Mouse (Mus musculus) lung, postnatal 14 days (tissue): ENCODE data around the gene Cyb561a3.
"Not testable (repeated sequence)": the region's sequence is repeated elsewhere in the genome, so short reads cannot be mapped to it uniquely, and the experiment has no call there.

Source experiments
- DNase-seq: peaks from one replicate; pipeline ENCODE4 v3.0.0; 2021

The Cyb561a3 gene

DNA sequence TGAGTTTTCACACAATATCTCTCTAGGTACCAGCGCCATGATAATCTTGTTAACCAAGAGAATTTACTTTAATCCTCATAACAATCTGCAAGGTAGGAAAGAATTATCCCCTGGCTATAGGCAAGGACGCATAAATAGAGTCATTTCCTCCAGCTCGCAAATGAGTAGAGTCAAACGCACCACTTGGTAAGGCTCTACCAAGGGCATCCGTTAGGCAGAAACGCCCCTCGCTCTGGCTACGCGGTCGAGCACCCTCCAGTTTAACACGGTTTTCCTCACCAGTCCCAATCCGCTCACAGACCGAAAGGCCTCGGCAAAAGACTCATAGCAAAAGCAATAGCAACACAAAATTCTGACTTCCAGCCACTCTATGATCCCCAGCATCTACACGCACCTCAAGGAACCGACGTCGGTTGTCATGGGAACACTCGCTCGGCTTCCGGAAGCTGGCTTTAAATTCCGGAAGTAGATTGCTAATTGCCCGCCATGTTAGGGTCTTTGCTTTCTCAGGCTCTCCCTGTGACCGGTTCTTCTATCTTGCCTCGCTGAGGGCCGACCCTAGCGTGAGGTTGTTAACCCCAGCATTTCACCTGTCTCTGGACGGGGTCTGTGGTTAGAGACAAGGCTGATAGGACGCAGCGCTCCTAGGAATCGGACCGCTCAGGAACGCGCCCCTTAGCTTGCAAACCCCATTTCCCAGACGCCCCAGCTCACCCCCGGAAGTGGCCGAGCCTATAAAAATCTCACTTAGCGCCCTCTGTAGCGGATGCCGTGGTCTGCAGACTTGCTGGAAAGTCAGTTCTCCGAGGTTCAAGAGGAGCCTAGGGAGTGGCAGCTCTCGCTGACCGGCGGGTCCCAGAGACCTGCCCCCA lies at the start of gene Cyb561a3, which contains the start of gene Tmem138:
TSS of gene Cyb561a3 (plus strand) at position 483 of the 872 bp plus-strand sequence.
TSS of gene Tmem138 (minus strand) at position 673 of the 872 bp plus-strand sequence.
- peak; percentile 93 for DNase-seq

DNA sequence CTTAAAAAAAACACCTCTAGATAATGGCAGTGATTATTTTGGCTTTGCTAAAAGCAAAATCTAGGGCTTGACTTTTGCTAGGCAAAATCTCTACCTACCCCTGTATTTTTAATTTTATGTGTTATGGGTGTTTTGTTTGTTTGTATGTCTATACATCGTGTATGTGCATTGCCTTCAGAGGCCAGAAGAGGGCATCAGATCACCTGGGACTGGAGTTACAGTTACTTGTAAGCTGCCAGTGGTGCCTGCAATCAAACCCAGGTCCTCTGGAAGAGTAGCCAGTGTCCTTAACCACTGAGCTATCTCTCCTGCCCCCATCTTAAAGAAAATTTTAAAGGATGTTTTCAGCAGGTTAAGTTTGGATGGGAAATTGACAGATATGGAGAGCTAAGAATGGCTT lies 46.9 kb upstream of the Cyb561a3 start:
- DNase-seq: no peak

GRCm38 (mm10) chr19:10539454-10539853 lies 37.5 kb upstream of the Cyb561a3 start:
- no peak for DNase-seq

- peak; percentile 85 for DNase-seq
These were observed 21.1 kb upstream of the Cyb561a3 start, which contains the start of gene Tmem216 for GRCm38 (mm10) chr19:10555624-10556510. Gene Tmem216, minus strand, starts transcription at chr19:10556238.

DNA sequence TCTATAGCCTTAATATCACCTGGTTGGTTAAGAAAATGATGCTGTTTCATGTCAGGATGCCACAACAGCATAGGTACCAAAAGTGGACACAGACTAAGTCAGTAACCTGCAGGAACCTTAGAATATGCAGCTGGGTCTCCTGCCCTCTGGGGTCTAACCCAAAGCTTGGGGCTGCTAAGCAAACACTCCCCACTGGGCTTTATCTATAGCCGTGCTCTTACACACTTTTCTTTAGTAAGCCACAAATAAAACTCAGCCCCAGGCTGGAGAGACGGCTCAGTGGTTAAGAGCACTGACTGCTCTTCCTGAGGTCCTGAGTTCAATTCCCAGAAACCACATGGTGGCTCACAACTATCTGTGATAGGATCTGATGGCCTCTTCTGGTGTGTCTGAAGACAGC lies 20.0 kb upstream of the Cyb561a3 start:
- DNase-seq: no peak

GRCm38 (mm10) chr19:10557430-10557829 lies 19.5 kb upstream of the Cyb561a3 start:
- no peak for DNase-seq

GRCm38 (mm10) chr19:10557837-10558375 lies 19.1 kb upstream of the Cyb561a3 start:
- not testable (repeated sequence) for DNase-seq

GRCm38 (mm10) chr19:10560108-10560507 lies 16.9 kb upstream of the Cyb561a3 start:
- no peak for DNase-seq

GRCm38 (mm10) chr19:10561558-10562314 lies 15.2 kb upstream of the Cyb561a3 start:
- no peak for DNase-seq

DNA sequence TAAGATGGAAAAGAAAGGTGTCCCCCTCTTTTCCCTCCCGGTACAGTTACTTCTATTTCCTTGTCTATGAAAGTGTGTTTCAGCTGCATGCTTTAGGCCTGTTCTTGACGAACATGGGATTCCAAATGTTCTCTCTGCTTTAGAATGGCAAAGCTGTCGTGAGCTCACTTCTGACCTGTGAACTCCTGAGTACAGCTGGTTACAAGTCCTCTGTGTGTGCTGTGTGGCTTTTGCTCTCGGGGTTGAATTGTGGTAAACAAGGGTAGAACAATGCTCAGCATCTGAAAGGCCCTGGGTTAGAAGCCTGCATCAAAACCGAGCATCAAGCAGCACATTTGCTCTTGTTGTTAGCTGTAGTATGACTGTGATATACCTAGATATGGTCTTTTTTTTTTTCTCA lies 14.6 kb upstream of the Cyb561a3 start:
- DNase-seq: no peak

- no peak for DNase-seq
These were observed 12.7 kb upstream of the Cyb561a3 start for GRCm38 (mm10) chr19:10564278-10564677.

DNA sequence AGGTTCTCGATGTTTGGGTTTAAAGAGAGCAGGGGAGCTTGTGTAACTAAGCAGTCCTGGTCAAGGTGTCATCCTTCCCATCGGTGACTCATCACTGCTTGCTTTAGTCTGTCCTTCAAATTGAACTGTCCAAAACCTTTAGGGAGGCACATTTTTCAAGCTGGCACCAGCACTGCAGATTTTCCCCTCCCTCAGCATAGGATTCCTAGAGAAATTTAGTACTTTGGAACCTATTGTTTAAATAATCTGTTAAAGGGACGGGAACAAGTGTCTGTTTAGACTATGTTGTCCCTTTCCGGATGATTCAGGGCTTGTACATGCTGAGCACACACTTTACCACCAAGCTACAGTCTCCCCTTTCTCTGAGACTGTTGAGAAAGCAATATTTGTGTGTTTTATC lies 11.8 kb upstream of the Cyb561a3 start:
- DNase-seq: no peak

DNA sequence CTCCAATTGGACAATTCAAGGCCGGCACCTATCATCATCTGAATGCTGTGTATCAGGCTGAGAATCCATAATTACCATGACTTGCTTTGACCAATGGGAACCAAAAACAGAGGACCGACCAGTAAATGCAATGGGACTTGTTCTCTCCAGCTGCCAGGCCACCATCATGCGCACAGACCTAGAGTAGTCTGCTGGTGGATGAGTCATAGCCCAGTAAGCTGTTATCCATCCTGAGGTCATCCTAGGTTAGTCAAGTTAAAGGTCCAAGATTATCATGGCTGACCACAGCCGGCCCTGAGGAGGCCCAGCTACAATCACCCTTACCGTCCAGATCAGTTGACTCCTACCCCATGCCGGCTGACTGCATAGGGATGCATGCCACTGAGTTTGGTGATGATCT lies 7.3 kb upstream of the Cyb561a3 start:
- no peak for DNase-seq

DNA sequence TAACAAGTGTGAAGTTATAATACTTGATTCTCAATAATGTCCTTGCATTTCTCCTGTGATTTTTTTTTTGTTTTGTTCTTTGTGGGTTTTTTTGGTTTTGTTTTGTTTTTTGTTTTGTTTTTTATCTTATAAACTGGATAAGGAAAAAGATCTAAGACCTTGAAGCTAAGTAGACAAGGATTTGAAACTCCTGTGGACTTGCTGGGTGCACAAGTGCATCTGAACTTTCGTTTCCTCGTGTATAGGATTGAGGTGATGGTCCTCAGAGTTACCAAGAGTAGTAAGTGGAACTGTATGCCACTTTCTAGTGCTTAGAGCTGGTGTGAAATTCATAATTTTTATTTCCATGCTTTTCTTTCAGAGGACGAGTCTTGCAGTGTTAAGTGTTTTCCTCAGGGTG lies 3.1 kb downstream of the Cyb561a3 start:
- DNase-seq: no peak

DNA sequence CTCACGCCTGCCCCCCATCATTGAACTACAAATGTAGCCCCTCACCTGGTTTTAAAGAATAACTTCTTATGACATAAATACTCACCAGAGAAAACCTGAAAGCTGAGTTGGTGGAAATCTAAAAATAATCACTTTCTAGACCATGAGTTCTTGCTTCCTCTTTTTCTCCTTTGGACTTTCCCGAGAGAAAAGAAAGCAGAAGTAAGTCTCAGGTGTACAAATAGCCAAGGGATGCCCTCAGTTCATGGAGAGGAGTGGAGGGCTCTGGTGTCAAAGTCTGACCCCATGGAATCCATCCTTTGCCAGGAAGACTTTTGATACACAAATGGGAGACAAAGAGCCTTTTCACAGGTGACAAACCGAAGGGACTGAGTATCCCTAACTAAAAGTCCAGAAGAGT lies 3.8 kb downstream of the Cyb561a3 start:
- no peak for DNase-seq

DNA sequence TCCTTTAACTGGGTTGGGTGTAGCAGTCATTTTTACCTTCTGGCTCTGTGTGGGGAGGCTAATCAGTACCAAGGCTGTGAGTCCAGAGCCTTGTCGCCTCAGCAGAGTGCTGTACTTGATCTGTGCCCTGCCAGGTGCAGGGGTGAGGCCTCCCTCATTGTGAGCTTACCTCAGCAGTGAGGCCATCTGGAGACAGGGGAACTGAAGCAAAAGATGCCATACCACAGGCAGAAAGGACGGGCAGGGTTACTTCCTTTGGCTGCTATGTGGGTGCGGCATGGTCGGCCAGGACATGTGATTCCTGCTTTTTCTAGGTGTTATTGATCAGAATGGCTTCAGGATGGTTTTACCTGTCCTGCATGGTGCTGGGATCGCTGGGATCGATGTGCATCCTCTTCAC lies 5.0 kb downstream of the Cyb561a3 start:
- no peak for DNase-seq

GRCm38 (mm10) chr19:10583550-10584146 lies 6.7 kb downstream of the Cyb561a3 start:
- DNase-seq: no peak

DNA sequence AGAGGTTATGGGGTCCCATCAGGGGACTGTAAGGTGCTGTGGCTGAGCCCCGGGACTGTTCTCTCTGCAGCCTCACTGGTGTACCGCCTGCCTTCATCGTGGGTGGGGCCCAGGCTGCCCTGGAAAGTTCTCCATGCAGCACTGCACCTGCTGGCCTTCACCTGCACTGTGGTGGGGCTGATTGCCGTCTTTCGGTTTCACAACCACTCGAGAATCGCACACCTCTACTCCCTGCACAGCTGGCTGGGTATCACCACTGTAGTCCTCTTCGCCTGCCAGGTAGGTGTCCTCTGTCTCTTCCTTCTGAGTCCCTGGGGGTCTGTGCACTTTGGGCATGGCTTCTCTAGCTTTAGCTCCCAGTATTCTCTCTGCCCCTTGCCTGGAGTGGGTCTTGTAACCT lies 8.1 kb downstream of the Cyb561a3 start:
- DNase-seq: no peak

GRCm38 (mm10) chr19:10587231-10587630 lies 10.3 kb downstream of the Cyb561a3 start:
- no peak for DNase-seq

DNA sequence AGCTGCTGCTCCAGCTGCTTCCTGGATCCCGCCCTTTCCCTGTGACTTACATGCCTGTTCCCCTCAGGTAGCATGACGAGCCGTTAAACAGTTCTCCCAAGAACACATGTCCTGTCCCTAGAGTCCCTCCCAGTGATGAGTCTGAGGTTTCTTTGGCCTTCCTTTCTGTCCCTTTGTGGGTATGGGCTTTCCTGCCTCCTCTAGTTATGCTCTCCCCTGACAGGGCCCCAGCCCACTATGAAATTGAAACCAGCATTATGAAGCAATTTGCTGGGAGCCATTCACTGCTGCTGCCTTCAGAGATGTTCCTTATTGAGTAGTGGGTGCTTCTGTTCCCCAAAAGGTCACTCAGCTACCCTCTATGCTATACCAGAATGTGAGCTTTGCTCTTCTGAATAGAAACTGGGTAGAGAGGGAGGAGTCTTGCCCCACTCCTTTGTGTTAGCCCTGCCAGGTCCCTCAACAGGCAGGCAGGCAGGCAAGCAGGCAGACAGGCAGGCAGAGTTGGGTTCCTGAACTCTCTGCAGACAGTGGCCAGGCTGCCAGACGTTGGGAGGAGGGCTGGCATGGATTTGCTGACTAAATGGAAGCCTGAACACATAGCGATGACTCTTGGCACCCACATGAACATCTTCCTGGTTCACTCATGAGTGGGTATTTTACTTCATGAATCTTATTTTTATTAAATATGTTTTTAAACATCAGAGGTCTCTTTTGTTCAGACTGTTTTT lies 12.3 kb downstream of the Cyb561a3 start:
- no peak for DNase-seq

DNA sequence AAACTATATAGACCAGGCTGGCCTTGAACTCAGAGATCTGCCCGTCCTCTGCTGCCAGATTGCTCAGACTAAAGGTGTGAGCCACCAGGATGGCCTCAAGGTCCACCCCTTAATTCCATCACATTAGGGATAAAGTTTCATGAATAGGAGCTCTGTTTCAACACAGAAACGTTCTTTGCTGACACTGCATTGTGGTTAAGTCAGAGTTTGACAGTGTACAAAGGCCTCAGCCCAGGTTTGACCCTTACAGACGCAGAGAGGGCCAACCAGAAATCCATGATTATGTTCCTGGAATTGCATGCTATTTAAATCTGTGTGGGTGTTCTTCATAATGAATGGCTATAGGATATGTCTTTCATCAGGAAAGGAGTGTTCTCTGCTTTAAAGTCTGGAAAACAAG lies 13.3 kb downstream of the Cyb561a3 start:
- DNase-seq: no peak
